Mouse (Mus musculus) heart, embryonic 12.5 days (tissue): ENCODE data around the gene Gm6899. TPM values are rescaled to one million over a fixed set of nuclear protein-coding genes. Genes with fewer than 3 reads are reported as not detected.

Experiments used
- ATAC-seq: fragments of 200-750 bp; cut with Nextera tagmentation; 2 replicates; pipeline ENCODE4 v1.8.0; 2017; ENCODE audit warnings: moderate TSS enrichment, moderate library complexity; ENCODE audit not compliant: insufficient number of reproducible peaks, low FRiP score
- H3K27ac ChIP-seq: fragments of 300-500 bp; sonication (generic); 2 replicates; pipeline ENCODE4 v1.5.1; 2016; ENCODE audit warnings: mild to moderate bottlenecking, moderate library complexity; ENCODE audit not compliant: poor library complexity, severe bottlenecking
- H3K27me3 ChIP-seq: fragments of 300-500 bp; sonication (generic); replicated peaks from 2 replicates; pipeline ENCODE4 v1.6.1; 2016; ENCODE audit warnings: mild to moderate bottlenecking, moderate library complexity
- H3K36me3 ChIP-seq: fragments of 300-500 bp; sonication (generic); 2 replicates; pipeline ENCODE4 v1.6.1; 2016; ENCODE audit warnings: mild to moderate bottlenecking, moderate library complexity
- H3K4me1 ChIP-seq: fragments of 300-500 bp; sonication (generic); replicated peaks from 2 replicates; pipeline ENCODE4 v1.6.1; 2016; ENCODE audit warnings: mild to moderate bottlenecking
- H3K4me2 ChIP-seq: fragments of 300-500 bp; sonication (generic); 2 replicates; pipeline ENCODE4 v1.6.1; 2016; ENCODE audit warnings: mild to moderate bottlenecking, moderate library complexity
- H3K4me3 ChIP-seq: fragments of 300-500 bp; sonication (generic); 2 replicates; pipeline ENCODE4 v1.5.1; 2016; ENCODE audit warnings: mild to moderate bottlenecking
- H3K9ac ChIP-seq: fragments of 300-500 bp; sonication (generic); 2 replicates; pipeline ENCODE4 v1.6.1; 2016; ENCODE audit warnings: mild to moderate bottlenecking, moderate library complexity
- H3K9me3 ChIP-seq: fragments of 300-500 bp; sonication (generic); replicated peaks from 2 replicates; pipeline ENCODE4 v1.6.1; 2016; ENCODE audit warnings: mild to moderate bottlenecking, moderate library complexity
- WGBS: fragments of 180-500 bp; shearing (Covaris S2); methylation state at CpG from one replicate; pipeline ENCODE4 v1.1.7; 2016; 5-methylcytosine and 5-hydroxymethylcytosine counted together
- polyA plus RNA-seq: library from polyadenylated mRNA; unstranded; fragments of >200 nt; fragmentation: Nextera tagmentation; extraction: Ambion mirVana; gene quantifications from 2 replicates; pipeline ENCODE4 v1.2.1, GENCODE M21; 2016

The Gm6899 gene
- polyA plus RNA-seq, 1 experiment from 2014 or later, result not detected

DNA sequence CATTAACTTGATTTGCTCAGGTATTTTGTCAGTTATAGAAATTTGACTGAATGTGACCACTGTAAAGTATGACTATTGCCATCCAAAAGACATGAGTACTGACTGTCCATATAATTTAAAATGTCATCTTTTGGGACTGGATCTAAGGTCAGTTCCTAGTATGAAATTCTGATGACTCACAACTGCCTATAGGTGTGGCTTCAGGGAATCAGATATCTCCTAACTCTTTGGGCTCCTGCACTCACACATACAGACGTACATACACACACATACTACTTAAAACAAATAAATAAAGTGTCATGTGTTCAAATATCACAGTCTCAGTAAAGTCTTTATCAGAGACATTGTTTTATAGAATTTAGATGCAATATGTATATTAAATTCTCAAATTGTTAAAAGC, 5.8 kb downstream of the Gm6899 start:
- Histone ChIP-seq H3K4me3 (no peak overlapping the region), H3K9ac (no peak overlapping the region), H3K9me3 (no peaks in the 10 kb centered on the region), H3K27ac (no peak overlapping the region), H3K36me3 (no peaks in the 10 kb centered on the region), H3K4me1 (no peaks in the 10 kb centered on the region; the same call in 1 of the 2 replicates), H3K4me2 (no peak overlapping the region), H3K27me3 (no peaks in the 10 kb centered on the region)
- ATAC-seq, result no peak
- 50% methylated on average over 1 of the region's 1 CpGs for WGBS

DNA sequence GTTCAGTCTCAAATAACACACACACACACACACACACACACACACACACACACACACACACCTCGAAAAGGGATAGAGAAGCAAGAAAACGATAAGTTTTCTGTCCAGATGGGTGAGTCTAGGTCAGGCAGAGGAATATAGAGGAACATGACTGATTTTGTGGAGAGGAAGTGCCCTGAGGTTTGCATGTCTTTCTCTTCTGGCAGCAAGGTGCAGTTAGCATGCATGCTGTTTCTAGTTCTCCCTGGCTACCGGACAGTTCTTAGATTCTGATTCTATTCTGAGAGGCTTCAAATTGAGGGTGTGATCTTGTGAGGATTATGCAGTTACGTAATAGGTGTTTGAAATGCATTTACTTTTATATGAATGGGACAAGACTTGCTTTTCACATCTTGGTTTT, 7.7 kb downstream of the Gm6899 start:
- no peak for ATAC-seq
- 70% methylated on average over 4 of the region's 4 CpGs for WGBS
- Histone ChIP-seq H3K4me3 (no peak overlapping the region), H3K27ac (no peak overlapping the region), H3K9ac (no peak overlapping the region), H3K36me3 (no peaks in the 10 kb centered on the region), H3K4me2 (no peak overlapping the region), H3K27me3 (no peaks in the 10 kb centered on the region), H3K4me1 (no peaks in the 10 kb centered on the region), H3K9me3 (no peaks in the 10 kb centered on the region)

DNA sequence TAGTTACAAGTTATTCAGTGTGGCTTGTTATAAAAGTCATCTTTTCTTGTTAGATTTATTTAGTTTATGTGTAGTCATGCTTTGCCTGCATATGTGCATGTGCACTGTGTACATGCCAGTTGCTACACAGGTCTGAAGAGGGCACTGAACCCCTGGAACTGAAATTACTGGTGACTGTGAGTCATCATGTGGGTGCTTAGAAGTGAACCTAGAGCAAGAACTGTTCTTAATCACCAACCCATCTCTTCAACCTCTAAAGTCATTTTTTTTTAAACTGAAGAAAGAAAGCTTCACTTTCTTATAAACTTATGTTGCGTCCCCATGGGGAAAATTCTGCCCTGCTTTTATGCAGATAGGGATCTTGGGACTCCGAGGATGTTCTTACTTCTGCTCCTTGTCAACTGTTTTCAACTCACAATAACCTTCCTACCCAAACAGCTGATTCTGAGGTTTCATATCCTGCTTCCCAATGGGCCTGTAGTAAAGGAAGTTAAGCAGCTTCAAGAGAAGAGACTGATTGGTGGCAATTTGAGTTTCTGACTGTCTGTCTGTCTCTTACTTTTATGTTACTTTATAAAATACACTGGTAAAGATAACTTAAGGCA, 8.6 kb downstream of the Gm6899 start:
- WGBS, result 71% methylated on average over 2 of the region's 2 CpGs
- no peak for ATAC-seq

DNA sequence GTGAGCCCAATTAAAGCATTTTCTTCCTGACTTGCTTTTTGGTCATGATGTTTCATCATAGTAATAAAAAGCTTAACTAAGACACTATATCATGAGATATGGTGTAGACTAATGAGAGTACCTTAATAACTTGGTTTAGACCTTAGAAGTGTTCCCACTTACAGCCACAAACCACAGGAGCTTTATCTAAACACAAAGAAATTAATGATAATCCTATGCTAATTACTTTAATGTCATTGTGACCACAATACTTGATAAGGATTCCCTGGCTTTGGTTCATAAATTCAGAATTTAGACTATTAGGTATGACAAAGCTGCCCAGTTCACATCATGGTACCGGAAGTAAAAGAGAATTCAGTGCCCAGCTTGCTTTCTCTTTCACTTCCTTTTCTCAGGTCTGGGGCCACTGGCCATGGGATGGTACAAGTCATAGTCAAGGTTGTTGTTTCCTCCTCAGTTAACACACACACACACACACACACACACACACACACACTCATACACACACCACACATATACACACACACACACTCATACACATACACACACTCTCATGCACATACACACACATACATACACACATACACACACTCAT, 11.1 kb downstream of the Gm6899 start:
- no peaks in the 10 kb centered on the region for H3K4me1 ChIP-seq
- no peak overlapping the region for H3K4me2 ChIP-seq
- H3K36me3 ChIP-seq, result no peaks in the 10 kb centered on the region
- 76% methylated on average over 1 of the region's 1 CpGs for WGBS
- H3K27me3 ChIP-seq, result no peaks in the 10 kb centered on the region
- no peak for ATAC-seq
- H3K9ac ChIP-seq, result no peak overlapping the region
- H3K4me3 ChIP-seq, result no peak overlapping the region
- no peak overlapping the region for H3K27ac ChIP-seq
- no peaks in the 10 kb centered on the region for H3K9me3 ChIP-seq

More for the DNA sequence above, 8.6 kb downstream of the Gm6899 start:
- no peak overlapping the region for H3K27ac ChIP-seq
- H3K36me3 ChIP-seq, result no peaks in the 10 kb centered on the region
- no peak overlapping the region for H3K4me3 ChIP-seq
- H3K4me2 ChIP-seq, result no peak overlapping the region
- H3K9ac ChIP-seq, result no peak overlapping the region
- H3K4me1 ChIP-seq, result no peaks in the 10 kb centered on the region
- no peaks in the 10 kb centered on the region for H3K9me3 ChIP-seq
- no peaks in the 10 kb centered on the region for H3K27me3 ChIP-seq

DNA sequence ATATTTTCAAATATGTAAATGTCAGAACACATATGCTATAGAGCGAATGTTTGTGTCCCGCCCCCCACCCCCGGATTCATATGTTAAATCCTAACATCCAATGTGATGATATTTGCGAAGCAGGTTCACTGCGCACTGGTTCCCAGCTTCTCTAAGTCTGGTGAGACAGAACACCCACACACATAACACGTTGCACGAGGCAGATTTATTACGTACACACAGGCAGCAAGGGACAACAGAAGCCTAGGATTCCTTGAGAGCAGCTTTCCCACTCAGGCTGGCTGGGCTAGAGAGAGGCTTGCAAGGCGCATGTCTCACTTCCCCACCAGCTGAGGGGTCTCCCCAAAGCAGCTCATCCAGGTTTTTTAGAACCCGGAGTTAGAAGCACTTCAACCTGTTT, 15.8 kb downstream of the Gm6899 start:
- ATAC-seq, result no peak
- H3K27me3 ChIP-seq, result no peaks in the 10 kb centered on the region
- WGBS, result 69% methylated on average over 10 of the region's 10 CpGs
- H3K4me1 ChIP-seq, result no peaks in the 10 kb centered on the region
- H3K27ac ChIP-seq, result no peak overlapping the region
- no peak overlapping the region for H3K4me3 ChIP-seq
- no peak overlapping the region for H3K9ac ChIP-seq
- H3K9me3 ChIP-seq, result no peaks in the 10 kb centered on the region
- no peaks in the 10 kb centered on the region for H3K36me3 ChIP-seq
- H3K4me2 ChIP-seq, result no peak overlapping the region

DNA sequence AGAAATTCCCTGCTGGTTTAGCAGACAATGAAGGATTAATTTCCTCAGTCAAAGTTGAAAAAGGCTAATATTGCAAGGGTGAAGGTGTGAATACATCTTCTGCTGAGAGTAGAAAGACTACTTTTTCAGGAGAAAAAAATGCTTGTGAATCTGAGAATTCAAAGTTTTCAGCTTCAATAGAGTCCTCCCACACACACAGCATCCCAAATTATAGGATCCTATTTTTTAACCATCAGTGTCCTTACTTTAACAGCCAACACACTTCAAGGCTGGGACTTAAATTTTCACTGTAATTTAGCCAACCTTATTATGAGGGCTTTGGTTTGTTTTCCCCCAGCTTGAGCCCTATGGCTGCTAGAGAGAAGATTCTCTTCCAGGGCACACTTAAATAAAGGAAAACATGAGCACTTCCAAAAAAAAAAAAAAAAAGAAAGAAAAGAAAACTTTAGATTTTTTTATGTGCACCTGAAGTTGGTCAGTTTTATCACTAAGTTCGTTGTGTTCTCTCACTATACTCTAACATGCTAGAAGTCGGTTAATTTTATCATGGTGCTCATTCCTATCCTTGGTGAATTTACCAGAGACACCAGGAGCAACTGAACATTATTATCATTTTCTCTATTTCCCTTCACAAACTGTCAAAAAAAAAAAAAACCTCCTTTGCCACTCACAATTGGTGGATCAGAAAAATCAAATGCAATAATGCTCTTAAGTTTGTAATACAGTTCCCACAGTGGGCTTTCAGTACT, 25.6 kb downstream of the Gm6899 start:
- Histone ChIP-seq H3K9me3 (no peaks in the 10 kb centered on the region), H3K4me1 (no peaks in the 10 kb centered on the region), H3K4me3 (no peak overlapping the region), H3K27ac (no peak overlapping the region), H3K9ac (no peak overlapping the region), H3K36me3 (no peaks in the 10 kb centered on the region), H3K4me2 (no peak overlapping the region), H3K27me3 (no peaks in the 10 kb centered on the region)
- 73% methylated on average over 2 of the region's 2 CpGs for WGBS
- ATAC-seq, result no peak

DNA sequence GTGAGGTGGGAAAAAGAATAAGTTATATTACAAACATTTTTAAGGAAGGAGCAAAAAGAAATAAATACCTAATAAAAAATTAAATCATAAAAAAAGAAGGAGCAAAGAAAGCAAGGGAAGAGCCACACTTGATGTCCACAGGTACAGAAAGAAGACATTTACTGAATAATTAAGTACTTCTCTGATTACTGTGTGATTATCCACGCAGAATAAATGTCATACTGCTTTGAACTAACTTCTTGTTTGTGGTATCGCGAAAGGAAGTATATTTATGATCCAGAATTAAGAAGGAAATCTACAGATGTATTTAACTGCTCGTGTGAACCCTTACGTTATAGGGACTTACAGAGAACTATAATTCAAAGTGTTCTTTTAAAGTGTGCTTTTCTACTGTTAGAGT, 29.7 kb downstream of the Gm6899 start:
- WGBS, result 74% methylated on average over 5 of the region's 5 CpGs
- no peak overlapping the region for H3K9ac ChIP-seq
- H3K27ac ChIP-seq, result no peak overlapping the region
- no peaks in the 10 kb centered on the region for H3K4me1 ChIP-seq
- no peaks in the 10 kb centered on the region for H3K9me3 ChIP-seq
- H3K36me3 ChIP-seq, result no peaks in the 10 kb centered on the region
- no peaks in the 10 kb centered on the region for H3K27me3 ChIP-seq
- ATAC-seq, result no peak
- H3K4me2 ChIP-seq, result no peak overlapping the region
- H3K4me3 ChIP-seq, result no peak overlapping the region

DNA sequence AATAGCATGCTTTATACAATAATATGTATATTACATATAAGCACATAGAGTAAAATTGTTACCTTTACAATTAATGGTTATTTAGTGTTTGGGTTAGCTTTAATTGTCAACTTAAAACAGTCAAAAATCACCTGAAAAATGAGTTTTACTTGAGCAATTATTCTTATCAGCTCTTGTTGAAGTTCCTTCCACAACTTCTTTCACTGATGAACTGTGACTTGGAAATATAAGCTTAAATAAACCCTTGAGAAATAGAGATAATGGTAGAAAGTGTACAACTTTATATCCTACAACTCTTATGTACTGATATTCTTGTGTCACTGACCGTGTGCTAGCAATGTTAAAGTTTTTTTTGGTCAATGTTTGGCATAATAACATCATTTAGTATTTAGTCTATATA, 43.2 kb downstream of the Gm6899 start:
- no peaks in the 10 kb centered on the region for H3K9me3 ChIP-seq
- no peaks in the 10 kb centered on the region for H3K4me1 ChIP-seq
- WGBS, result 71% methylated on average over 1 of the region's 1 CpGs
- no peak overlapping the region for H3K4me3 ChIP-seq
- no peak overlapping the region for H3K27ac ChIP-seq
- no peak for ATAC-seq
- no peaks in the 10 kb centered on the region for H3K36me3 ChIP-seq
- H3K27me3 ChIP-seq, result no peaks in the 10 kb centered on the region
- H3K4me2 ChIP-seq, result no peak overlapping the region
- no peak overlapping the region for H3K9ac ChIP-seq

DNA sequence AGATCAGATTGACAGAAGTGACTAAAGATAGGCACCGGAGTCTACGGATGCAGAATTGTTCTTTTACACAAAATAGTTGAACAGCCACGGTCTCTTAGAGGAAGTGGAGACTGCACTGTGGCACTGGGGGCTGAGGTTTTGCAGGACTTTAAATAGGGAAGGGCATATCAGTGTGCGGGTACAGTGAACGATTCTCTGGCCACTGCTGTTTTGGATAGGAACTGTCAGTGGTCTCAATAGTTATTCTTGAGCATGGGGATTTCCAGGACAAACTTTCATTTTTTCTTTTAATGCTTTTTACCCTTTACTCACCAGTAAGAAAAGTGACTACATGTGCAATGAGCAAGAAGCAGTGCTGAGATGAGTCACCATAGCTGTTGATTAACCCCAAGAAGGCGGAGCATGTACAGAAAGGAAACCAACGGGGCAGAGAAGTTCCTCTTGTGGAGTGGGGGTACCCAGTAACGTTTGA, 47.3 kb downstream of the Gm6899 start:
- H3K9me3 ChIP-seq, result no peaks in the 10 kb centered on the region
- H3K4me1 ChIP-seq, result no peaks in the 10 kb centered on the region
- H3K36me3 ChIP-seq, result no peaks in the 10 kb centered on the region
- no peak overlapping the region for H3K4me2 ChIP-seq
- no peaks in the 10 kb centered on the region for H3K27me3 ChIP-seq
- no peak overlapping the region for H3K9ac ChIP-seq
- no peak overlapping the region for H3K4me3 ChIP-seq
- WGBS, result 57% methylated on average over 8 of the region's 8 CpGs
- H3K27ac ChIP-seq, result no peak overlapping the region
- ATAC-seq, result no peak

DNA sequence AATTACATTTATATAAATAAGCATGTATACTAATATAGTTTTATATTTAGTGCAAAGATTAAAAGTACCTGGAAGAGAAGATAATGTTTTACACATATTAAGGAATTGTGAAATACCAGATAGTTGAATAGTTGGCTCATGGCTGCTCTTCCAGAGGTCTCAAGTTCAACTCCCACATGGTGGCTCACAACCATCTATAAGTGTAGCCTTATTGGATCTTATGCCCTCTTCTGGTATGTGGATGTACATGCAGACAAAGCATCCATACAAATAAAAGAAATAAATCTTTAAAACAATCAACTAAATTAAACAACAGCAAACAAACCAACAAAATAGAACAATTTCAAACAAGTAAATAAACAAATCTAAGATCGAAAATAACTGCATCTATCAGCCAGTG, 49.1 kb downstream of the Gm6899 start:
- H3K9ac ChIP-seq, result no peak overlapping the region
- H3K27me3 ChIP-seq, result no peaks in the 10 kb centered on the region
- ATAC-seq, result no peak
- no peak overlapping the region for H3K4me2 ChIP-seq
- H3K4me1 ChIP-seq, result no peaks in the 10 kb centered on the region
- no peaks in the 10 kb centered on the region for H3K36me3 ChIP-seq
- H3K9me3 ChIP-seq, result no peaks in the 10 kb centered on the region
- H3K4me3 ChIP-seq, result no peak overlapping the region
- no peak overlapping the region for H3K27ac ChIP-seq
- 86% methylated on average over 1 of the region's 1 CpGs for WGBS
